Mouse (Mus musculus): ENCODE data around the gene Kdm4c. TPM values are rescaled to one million over a fixed set of nuclear protein-coding genes. Genes with fewer than 3 reads are reported as not detected.

The Kdm4c gene
- total and polyA plus RNA-seq, 2 experiments = 0.81 to 8.7 TPM

- Histone ChIP-seq H3K36me3 (ENCODE audit: control insufficient read depth, insufficient read depth, low read length) (peaks cover 2% of the 10 kb centered on the region), H3K27ac (replicated peaks; ENCODE audit: insufficient read depth, low read depth, low read length) (no peak overlapping the region)
- WGBS = 80% methylated on average over 3 of the region's 3 CpGs
Measured at GRCm38 (mm10) chr4:74280170-74280569, 37.9 kb downstream of the Kdm4c start.

DNA sequence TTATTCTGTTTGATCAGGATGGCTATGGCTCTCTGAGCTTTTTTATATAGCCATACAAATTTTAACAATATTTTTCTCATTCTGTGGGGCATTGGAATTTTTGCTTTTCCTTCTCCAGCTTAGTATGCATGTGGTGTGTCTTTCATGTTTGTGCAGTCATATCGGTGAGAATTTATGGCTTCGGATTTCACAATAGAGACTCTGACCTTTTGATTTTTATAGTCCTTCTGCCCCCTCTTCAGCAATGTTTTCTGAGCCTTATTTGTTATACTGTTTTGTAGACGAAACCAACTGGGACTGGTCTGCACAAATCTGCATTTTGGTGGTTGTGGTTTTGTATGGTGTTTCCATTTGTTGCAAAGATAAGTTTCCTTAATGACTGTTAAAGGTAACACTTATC, 45.6 kb downstream of the Kdm4c start:
- 23% methylated on average over 3 of the region's 3 CpGs for WGBS
- DNase-seq (ENCODE audit: extremely low read depth, low read depth, low spot score) = peak; percentile 80
- peaks cover 2% of the 10 kb centered on the region; the same call in 1 of the 2 replicates for H3K36me3 ChIP-seq (ENCODE audit: control insufficient read depth, insufficient read depth, low read length)
- TF ChIP-seq CTCF (IDR thresholded peaks at IDR 0.05; ENCODE audit: low read depth, low read length) (no peak), POLR2A (IDR thresholded peaks at IDR 0.05; ENCODE audit: extremely low read depth, insufficient read depth, low read length) (no peak)
- H3K79me2 ChIP-seq (ENCODE audit: control insufficient read depth, insufficient read depth, low read length) = no peaks in the 10 kb centered on the region; the same call in 1 of the 2 replicates
- H3K27me3 ChIP-seq (ENCODE audit: control insufficient read depth, insufficient read depth, low read length) = no peaks in the 10 kb centered on the region
- no peak overlapping the region for H3K4me3 ChIP-seq (ENCODE audit: insufficient read depth, low read depth, low read length)
- H3K4me1 ChIP-seq (ENCODE audit: control insufficient read depth, insufficient read depth, low read length) = no peaks in the 10 kb centered on the region; the same call in none of the 2 replicates
- H3K27ac ChIP-seq (replicated peaks; ENCODE audit: insufficient read depth, low read depth, low read length) = no peak overlapping the region
- H3K9ac ChIP-seq (ENCODE audit: low read depth, low read length) = no peak overlapping the region

More at GRCm38 (mm10) chr4:74280170-74280569, 37.9 kb downstream of the Kdm4c start:
- Histone ChIP-seq H3K79me2 (ENCODE audit: control insufficient read depth, insufficient read depth, low read length) (no peaks in the 10 kb centered on the region; the same call in 1 of the 2 replicates), H3K9ac (ENCODE audit: low read depth, low read length) (no peak overlapping the region), H3K4me3 (ENCODE audit: insufficient read depth, low read depth, low read length) (no peak overlapping the region), H3K27me3 (ENCODE audit: control insufficient read depth, insufficient read depth, low read length) (no peaks in the 10 kb centered on the region), H3K4me1 (ENCODE audit: control insufficient read depth, insufficient read depth, low read length) (no peaks in the 10 kb centered on the region)
- DNase-seq (ENCODE audit: extremely low read depth, low read depth, low spot score) = no peak
- TF ChIP-seq CTCF (IDR thresholded peaks at IDR 0.05; ENCODE audit: low read depth, low read length) = no peak
- TF ChIP-seq POLR2A (IDR thresholded peaks at IDR 0.05; ENCODE audit: extremely low read depth, insufficient read depth, low read length) = no peak

GRCm38 (mm10) chr4:74294726-74295125, 52.4 kb downstream of the Kdm4c start:
- Histone ChIP-seq H3K4me3 (ENCODE audit: insufficient read depth, low read depth, low read length) (no peak overlapping the region), H3K4me1 (ENCODE audit: control insufficient read depth, insufficient read depth, low read length) (no peaks in the 10 kb centered on the region), H3K36me3 (ENCODE audit: control insufficient read depth, insufficient read depth, low read length) (peaks cover 3% of the 10 kb centered on the region), H3K79me2 (ENCODE audit: control insufficient read depth, insufficient read depth, low read length) (peaks cover 3% of the 10 kb centered on the region; the same call in 1 of the 2 replicates), H3K27me3 (ENCODE audit: control insufficient read depth, insufficient read depth, low read length) (no peaks in the 10 kb centered on the region), H3K9ac (ENCODE audit: low read depth, low read length) (no peak overlapping the region), H3K27ac (replicated peaks; ENCODE audit: insufficient read depth, low read depth, low read length) (no peak overlapping the region)
- TF ChIP-seq POLR2A (IDR thresholded peaks at IDR 0.05; ENCODE audit: extremely low read depth, insufficient read depth, low read length) (no peak), CTCF (IDR thresholded peaks at IDR 0.05; ENCODE audit: low read depth, low read length) (no peak)
- peak; percentile 73 for DNase-seq (ENCODE audit: extremely low read depth, low read depth, low spot score)
- WGBS = 25% methylated on average over 3 of the region's 3 CpGs

GRCm38 (mm10) chr4:74305315-74306105, 63.2 kb downstream of the Kdm4c start:
- no peaks in the 10 kb centered on the region for H3K4me1 ChIP-seq (ENCODE audit: control insufficient read depth, insufficient read depth, low read length)
- 78% methylated on average over 5 of the region's 5 CpGs for WGBS

DNA sequence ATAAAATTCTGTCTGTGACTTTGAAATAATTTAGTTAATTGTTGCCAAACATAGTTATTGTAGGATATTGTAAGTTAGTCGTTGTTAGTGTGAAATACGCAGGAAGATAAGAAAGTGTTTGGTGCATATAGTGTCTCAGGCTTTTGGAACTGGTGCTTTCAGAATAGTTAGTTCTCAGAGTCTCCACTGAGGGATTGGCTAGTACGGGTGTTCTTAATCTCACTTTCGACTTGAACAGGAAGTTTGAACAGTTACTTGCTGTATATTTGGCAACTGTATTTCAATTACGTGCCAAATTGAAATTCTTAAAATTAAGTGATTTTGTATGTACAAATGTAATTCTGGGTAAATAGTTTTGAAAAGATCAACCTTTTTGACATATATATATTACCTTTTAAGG, 68.8 kb downstream of the Kdm4c start:
- Histone ChIP-seq H3K27ac (replicated peaks; ENCODE audit: insufficient read depth, low read depth, low read length) (no peak overlapping the region), H3K79me2 (ENCODE audit: control insufficient read depth, insufficient read depth, low read length) (no peaks in the 10 kb centered on the region), H3K27me3 (ENCODE audit: control insufficient read depth, insufficient read depth, low read length) (no peaks in the 10 kb centered on the region), H3K4me3 (ENCODE audit: insufficient read depth, low read depth, low read length) (no peak overlapping the region), H3K4me1 (ENCODE audit: control insufficient read depth, insufficient read depth, low read length) (no peaks in the 10 kb centered on the region), H3K36me3 (ENCODE audit: control insufficient read depth, insufficient read depth, low read length) (peaks cover 10% of the 10 kb centered on the region), H3K9ac (ENCODE audit: low read depth, low read length) (no peak overlapping the region)
- 79% methylated on average over 5 of the region's 5 CpGs for WGBS
- DNase-seq (ENCODE audit: extremely low read depth, low read depth, low spot score) = no peak
- TF ChIP-seq CTCF (IDR thresholded peaks at IDR 0.05; ENCODE audit: low read depth, low read length) = no peak
- no peak for TF ChIP-seq POLR2A (IDR thresholded peaks at IDR 0.05; ENCODE audit: extremely low read depth, insufficient read depth, low read length)

More at GRCm38 (mm10) chr4:74305315-74306105, 63.2 kb downstream of the Kdm4c start:
- DNase-seq (ENCODE audit: extremely low read depth, low read depth, low spot score) = no peak
- Histone ChIP-seq H3K79me2 (ENCODE audit: control insufficient read depth, insufficient read depth, low read length) (no peaks in the 10 kb centered on the region), H3K27me3 (ENCODE audit: control insufficient read depth, insufficient read depth, low read length) (no peaks in the 10 kb centered on the region), H3K4me3 (ENCODE audit: insufficient read depth, low read depth, low read length) (no peak overlapping the region), H3K36me3 (ENCODE audit: control insufficient read depth, insufficient read depth, low read length) (peaks cover 6% of the 10 kb centered on the region), H3K9ac (ENCODE audit: low read depth, low read length) (no peak overlapping the region), H3K27ac (replicated peaks; ENCODE audit: insufficient read depth, low read depth, low read length) (no peak overlapping the region)
- TF ChIP-seq POLR2A (IDR thresholded peaks at IDR 0.05; ENCODE audit: extremely low read depth, insufficient read depth, low read length) (no peak), CTCF (IDR thresholded peaks at IDR 0.05; ENCODE audit: low read depth, low read length) (no peak)

GRCm38 (mm10) chr4:74312858-74313257, 70.6 kb downstream of the Kdm4c start:
- no peaks in the 10 kb centered on the region for H3K27me3 ChIP-seq (ENCODE audit: control insufficient read depth, insufficient read depth, low read length)
- no peaks in the 10 kb centered on the region for H3K79me2 ChIP-seq (ENCODE audit: control insufficient read depth, insufficient read depth, low read length)
- no peak overlapping the region for H3K27ac ChIP-seq (replicated peaks; ENCODE audit: insufficient read depth, low read depth, low read length)
- no peaks in the 10 kb centered on the region for H3K4me1 ChIP-seq (ENCODE audit: control insufficient read depth, insufficient read depth, low read length)
- H3K4me3 ChIP-seq (ENCODE audit: insufficient read depth, low read depth, low read length) = no peak overlapping the region
- peaks cover 15% of the 10 kb centered on the region for H3K36me3 ChIP-seq (ENCODE audit: control insufficient read depth, insufficient read depth, low read length)
- H3K9ac ChIP-seq (ENCODE audit: low read depth, low read length) = no peak overlapping the region
- 91% methylated on average over 2 of the region's 2 CpGs for WGBS
- TF ChIP-seq POLR2A (IDR thresholded peaks at IDR 0.05; ENCODE audit: extremely low read depth, insufficient read depth, low read length) (no peak), CTCF (IDR thresholded peaks at IDR 0.05; ENCODE audit: low read depth, low read length) (no peak)
- DNase-seq (ENCODE audit: extremely low read depth, low read depth, low spot score) = no peak
